Mouse (Mus musculus): ENCODE results near the gene Pgpep1.

DNA sequence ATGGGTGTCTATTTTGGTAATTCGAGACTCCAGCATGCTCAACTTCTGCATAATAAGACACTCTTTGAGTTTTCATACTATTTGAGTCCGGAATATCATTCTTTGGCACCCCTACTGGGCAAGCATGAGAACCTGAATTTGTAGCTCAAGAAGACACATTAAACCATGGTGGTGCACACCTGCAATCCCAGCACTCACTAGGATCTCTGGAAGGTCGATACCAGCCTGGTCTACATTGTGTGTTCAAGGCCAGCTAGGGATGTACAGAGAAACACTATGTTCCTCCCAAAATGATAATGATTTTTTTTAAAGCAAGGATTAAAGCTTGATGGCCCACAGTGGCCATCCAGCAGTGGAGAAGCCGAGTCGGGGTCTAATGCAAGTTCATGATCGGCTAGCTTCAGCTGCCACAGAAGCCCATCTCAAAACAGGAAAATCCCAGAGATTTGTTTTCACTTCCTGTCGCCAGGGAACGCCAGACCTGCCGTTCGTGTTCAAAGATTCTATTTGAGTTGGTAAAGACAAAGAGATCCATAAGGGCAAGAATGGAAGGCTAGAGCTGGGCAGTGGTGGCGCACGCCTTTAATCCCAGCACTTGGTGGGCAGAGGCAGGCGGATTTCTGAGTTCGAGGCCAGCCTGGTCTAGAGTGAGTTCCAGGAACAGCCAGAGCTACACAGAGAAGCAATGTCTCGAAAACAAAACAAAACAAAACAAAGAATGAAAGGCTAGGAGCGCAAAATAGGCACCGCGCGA, 12.3 kb upstream of the Pgpep1 start:
- TF ChIP-seq CTCF (IDR thresholded peaks at IDR 0.05; ENCODE audit: low read depth): peak; percentile 22
- no peak for TF ChIP-seq EP300 (IDR thresholded peaks at IDR 0.05; ENCODE audit: low read depth)
